Mouse (Mus musculus): ENCODE results near the gene Ptk6.

Ptk6 gene

GRCm38 (mm10) chr2:181166469-181166868 is 36.1 kb downstream of the Ptk6 start:
- no peak for DNase-seq (ENCODE audit: low read depth, low spot score)

GRCm38 (mm10) chr2:181160821-181161220 is 41.8 kb downstream of the Ptk6 start:
- no peak for DNase-seq (ENCODE audit: low read depth, low spot score)

- DNase-seq (ENCODE audit: low read depth, low spot score), result peak; percentile 69
These were observed 42.8 kb downstream of the Ptk6 start for GRCm38 (mm10) chr2:181159771-181160170.

- no peak for DNase-seq (ENCODE audit: low read depth, low spot score)
These were observed 43.5 kb downstream of the Ptk6 start for GRCm38 (mm10) chr2:181159091-181159514.

GRCm38 (mm10) chr2:181158471-181158870 is 44.1 kb downstream of the Ptk6 start:
- no peak for DNase-seq (ENCODE audit: low read depth, low spot score)

- DNase-seq (ENCODE audit: low read depth, low spot score), result no peak
These were observed 44.8 kb downstream of the Ptk6 start for GRCm38 (mm10) chr2:181157716-181158302.

- no peak for DNase-seq (ENCODE audit: low read depth, low spot score)
These were observed 45.4 kb downstream of the Ptk6 start for GRCm38 (mm10) chr2:181157180-181157579.

- peak; percentile 30 for DNase-seq (ENCODE audit: low read depth, low spot score)
These were observed 46.1 kb downstream of the Ptk6 start, which contains the start of gene Eef1a2 for GRCm38 (mm10) chr2:181156248-181157121. Gene Eef1a2 (minus strand): TSS chr2:181157014.

- DNase-seq (ENCODE audit: low read depth, low spot score), result no peak
These were observed 46.8 kb downstream of the Ptk6 start for GRCm38 (mm10) chr2:181155801-181156200.

GRCm38 (mm10) chr2:181154831-181155415 is 47.7 kb downstream of the Ptk6 start:
- no peak for DNase-seq (ENCODE audit: low read depth, low spot score)

GRCm38 (mm10) chr2:181154361-181154760 is 48.2 kb downstream of the Ptk6 start:
- no peak for DNase-seq (ENCODE audit: low read depth, low spot score)

GRCm38 (mm10) chr2:181153837-181154236 is 48.8 kb downstream of the Ptk6 start:
- DNase-seq (ENCODE audit: low read depth, low spot score), result peak; percentile 47

GRCm38 (mm10) chr2:181153131-181153530 is 49.5 kb downstream of the Ptk6 start:
- DNase-seq (ENCODE audit: low read depth, low spot score), result no peak

- DNase-seq (ENCODE audit: low read depth, low spot score), result no peak
These were observed 49.9 kb downstream of the Ptk6 start for GRCm38 (mm10) chr2:181152701-181153100.

GRCm38 (mm10) chr2:181150281-181150680 is 52.3 kb downstream of the Ptk6 start:
- DNase-seq (ENCODE audit: low read depth, low spot score), result no peak

- no peak for DNase-seq (ENCODE audit: low read depth, low spot score)
These were observed 54.2 kb downstream of the Ptk6 start for GRCm38 (mm10) chr2:181148318-181148955.

GRCm38 (mm10) chr2:181147546-181148317 is 54.9 kb downstream of the Ptk6 start:
- peak; percentile 78 for DNase-seq (ENCODE audit: low read depth, low spot score)

- DNase-seq (ENCODE audit: low read depth, low spot score), result no peak
These were observed 55.5 kb downstream of the Ptk6 start for GRCm38 (mm10) chr2:181146976-181147545.

- no peak for DNase-seq (ENCODE audit: low read depth, low spot score)
These were observed 57.9 kb downstream of the Ptk6 start for GRCm38 (mm10) chr2:181144675-181145074.
